Mouse (Mus musculus) embryo, embryonic 11.5 days (tissue): ENCODE results near the gene Med13.

Experiments used
- DNase-seq: peaks from one replicate; pipeline ENCODE4 v3.0.0-alpha.2; 2012; ENCODE audit warnings: low read depth, low spot score

The Med13 gene

GRCm38 (mm10) chr11:86356854-86357788, at the start of gene Med13:
Med13 (minus strand) TSS chr11:86357602.
- peak; percentile 22 for DNase-seq

DNA sequence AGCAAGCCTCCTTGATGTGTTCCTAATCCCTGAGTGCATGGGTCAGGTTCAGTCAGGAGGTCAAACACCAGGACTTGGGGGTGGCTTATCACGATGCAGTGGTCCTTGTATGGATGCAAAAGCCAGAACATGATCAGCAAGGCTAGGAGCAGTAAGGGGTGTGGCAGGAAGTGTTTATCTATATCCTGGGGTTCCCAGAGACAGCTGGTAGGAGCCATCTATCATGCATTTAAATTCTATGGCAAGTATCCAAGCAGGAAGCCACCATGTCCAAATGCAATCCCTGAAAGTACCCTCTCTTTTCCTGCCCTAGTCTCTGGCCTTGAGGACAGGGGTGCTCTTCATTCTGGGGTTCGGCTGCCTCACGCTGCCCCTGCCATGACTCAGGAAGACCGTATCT, 47.2 kb upstream of the Med13 start:
- DNase-seq = no peak

GRCm38 (mm10) chr11:86403845-86404244, 46.4 kb upstream of the Med13 start:
- DNase-seq = no peak

DNA sequence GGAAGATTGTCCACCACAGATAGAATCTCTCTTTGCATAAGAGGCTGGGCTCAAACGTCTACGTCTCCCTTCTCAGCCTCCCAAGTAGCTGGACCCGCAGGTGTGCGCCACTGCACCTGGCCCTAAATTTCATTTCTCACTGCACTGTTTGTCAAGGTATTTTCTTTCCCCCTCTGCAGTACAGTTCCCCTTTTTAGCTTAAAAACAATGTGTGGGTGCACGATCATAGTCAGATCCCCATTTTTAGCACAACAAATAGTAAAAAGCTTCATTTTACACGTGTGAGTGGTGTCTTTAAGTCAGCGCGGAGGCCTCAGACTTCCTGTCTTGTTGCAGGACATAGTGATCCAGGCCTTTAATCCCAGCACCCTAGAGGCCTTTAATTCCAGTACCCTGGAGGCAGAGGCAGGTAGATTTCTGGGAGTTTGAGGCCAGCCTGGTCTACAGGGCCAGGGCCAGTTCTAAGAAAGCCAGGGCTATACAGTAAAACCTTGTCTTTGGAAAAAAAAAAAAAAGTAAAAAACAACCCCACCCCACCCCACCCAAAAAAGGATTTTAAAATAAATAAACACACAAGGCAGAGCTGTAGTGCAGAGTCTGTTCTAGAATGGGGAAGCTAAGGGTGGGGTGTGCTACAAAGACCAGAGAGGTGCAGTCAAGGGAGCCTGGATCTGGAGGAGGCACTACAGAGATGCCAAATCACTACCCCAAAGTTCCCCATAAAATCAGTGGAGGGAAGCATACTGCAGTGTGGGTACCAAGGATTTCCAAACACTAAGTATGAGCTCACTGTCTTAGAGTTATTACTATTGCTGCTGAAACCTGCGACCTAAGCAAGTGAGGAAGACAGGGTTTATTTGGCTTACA, 42.1 kb upstream of the Med13 start:
- no peak for DNase-seq

- DNase-seq = no peak
These were observed 39.7 kb upstream of the Med13 start for GRCm38 (mm10) chr11:86396950-86397594.

DNA sequence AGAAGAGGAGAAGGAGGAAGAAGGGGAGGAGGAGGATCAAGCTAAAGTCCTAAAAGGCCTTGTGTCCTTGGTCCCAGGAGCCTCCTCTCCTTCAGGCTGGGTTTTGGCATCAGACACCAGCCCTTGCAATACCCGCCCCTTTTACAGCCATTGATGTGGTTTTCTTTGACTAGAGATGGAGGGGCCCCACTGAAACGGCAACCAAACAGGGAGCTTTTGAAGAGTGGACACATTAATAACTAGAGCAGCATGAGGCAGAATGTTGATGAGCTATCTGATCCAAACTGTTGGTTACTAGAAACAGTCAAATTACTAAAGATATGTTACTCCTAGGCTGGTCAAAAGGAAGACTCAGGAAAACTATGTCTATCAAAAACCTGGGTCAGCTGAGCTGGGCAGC, 39.1 kb upstream of the Med13 start:
- no peak for DNase-seq

DNA sequence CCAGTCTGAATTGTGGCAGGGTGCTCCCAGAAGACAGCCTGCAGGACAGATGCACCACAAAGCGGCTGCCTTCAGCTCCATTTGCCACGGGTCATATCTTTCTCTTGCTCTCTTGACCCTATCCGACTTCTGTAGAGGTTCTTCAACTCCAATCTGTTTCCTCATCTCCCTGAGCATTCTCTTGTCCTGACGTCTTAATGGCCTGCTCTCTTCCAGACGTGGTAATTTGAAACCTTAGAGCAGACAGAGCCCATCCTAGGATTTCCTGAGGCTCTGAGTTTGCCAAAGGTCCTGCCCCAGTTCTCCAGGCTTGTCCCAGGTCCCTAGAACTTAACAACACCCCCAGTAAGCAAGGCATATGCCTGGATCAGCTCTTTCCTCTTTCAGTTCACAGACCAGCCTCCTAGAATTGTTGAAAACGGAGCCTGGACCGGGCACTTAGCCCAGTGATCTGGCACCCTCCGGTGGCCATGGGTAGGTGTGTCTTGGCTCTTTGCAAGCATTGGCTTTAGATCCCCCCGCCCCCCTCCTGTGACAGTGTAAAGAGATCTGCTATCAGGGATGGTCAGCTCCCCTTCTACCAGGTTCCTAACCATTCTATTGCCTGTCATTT, 38.2 kb upstream of the Med13 start:
- DNase-seq = peak; percentile 36

- no peak for DNase-seq
These were observed 37.7 kb upstream of the Med13 start for GRCm38 (mm10) chr11:86395100-86395499.

DNA sequence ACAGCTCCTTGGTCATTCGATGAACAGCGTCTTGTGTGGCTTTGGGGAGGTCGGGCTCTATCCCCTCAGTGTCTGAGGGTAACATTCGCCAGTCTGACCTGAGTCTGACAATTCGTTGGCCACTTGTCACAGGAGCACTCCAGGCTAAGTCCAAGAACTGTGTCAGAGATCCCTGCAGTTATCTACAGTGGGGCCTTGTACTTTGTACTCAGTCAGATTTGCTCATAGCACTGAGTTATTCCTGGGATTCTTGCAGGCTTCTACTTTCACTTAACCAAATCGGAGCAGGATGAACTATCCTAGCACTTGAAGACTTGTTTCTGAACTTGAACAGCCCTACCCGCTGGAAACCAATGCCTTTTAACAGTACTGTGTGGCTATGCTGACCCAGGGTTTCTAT, 34.3 kb upstream of the Med13 start:
- DNase-seq = no peak

- DNase-seq = no peak
These were observed 32.9 kb upstream of the Med13 start for GRCm38 (mm10) chr11:86390308-86390707.

- no peak for DNase-seq
These were observed 32.1 kb upstream of the Med13 start for GRCm38 (mm10) chr11:86389506-86389905.

DNA sequence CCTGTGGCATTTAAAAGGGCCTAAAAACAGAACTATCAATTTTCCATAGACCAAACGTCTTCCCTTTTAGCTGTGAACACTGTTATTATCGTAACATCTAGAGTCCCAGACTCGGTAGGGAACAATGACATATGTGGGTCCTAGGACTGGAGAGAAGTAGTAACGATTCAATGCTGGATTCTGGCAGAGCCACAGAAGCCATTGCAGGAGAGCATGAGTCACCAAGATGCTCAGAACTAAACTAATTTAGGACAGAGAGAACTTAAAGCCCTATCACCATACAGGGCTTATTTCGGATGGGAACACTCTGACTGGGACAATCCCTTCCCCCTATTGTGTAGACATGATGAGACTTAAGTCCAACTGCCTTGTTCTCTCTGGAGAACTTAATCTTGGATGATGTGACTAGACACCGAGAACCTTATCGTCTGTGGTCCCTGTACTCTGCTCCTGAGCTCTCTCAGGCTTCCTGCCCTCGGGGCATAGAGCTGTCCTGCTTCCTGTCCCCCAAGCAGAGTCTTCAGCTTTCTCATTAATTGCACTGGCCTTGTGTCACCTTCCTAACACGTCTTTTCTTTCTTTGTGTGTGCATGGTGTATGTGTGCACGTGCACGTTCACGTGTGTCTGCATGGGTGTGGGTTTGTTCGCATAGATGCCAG, 31.5 kb upstream of the Med13 start:
- DNase-seq = no peak

DNA sequence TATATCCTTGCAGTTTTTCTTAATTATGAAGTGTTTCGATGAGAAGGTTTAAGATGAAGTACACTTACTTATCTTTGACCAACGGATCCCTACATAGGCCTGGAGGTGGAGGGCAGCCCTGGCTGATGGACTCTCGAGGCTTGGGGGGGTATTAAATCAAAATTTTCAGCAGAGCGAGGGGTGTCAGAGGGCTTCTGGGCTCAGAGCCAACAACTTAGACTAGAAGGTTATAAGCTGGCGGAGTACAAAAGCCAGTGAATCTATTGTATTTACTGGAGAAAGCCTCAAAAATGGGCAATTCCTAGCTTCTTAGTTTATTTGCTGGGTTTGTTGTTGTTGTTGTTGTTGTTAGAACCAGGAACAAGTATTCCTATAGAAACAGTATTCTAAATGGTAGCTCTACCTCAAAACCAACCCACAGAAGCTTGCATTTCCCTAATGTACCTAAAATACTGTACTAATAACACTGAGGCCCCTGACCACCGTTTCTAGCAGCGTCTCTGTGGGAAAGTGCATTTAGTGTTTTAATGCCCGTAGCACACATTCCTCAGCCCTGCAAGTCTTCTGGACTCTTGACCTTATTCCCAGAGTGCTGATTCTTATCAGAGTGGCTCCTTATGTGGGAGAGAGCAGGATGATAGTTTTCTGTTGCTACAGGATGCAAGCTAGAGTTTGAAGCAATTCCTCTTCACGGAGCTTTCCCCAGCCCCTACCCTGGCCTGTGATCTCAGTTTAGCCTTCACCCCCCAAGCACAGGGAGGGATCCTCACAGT, 29.9 kb upstream of the Med13 start:
- DNase-seq = no peak

- no peak for DNase-seq
These were observed 29.2 kb upstream of the Med13 start for GRCm38 (mm10) chr11:86386576-86386975.

- DNase-seq = no peak
These were observed 28.4 kb upstream of the Med13 start for GRCm38 (mm10) chr11:86385710-86386282.

DNA sequence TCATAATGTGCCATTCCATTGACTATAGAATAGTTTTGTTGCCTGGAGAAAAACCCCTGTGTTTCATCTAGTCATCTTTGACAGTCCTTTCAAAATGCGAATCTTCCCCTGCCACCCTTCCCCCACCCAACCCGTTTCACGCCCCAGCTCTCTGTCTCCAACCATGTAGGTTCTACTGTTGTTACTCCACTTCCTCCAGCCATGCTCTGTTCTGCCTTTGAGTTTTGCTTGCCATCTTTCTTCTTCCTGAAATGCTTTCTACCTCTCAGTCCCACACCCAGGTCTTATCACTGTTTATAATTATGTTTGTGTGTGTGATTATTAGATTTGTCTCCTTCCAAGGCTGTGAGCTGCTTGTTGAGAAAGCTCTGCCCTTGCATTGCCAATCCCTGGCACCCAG, 26.7 kb upstream of the Med13 start:
- DNase-seq = no peak

DNA sequence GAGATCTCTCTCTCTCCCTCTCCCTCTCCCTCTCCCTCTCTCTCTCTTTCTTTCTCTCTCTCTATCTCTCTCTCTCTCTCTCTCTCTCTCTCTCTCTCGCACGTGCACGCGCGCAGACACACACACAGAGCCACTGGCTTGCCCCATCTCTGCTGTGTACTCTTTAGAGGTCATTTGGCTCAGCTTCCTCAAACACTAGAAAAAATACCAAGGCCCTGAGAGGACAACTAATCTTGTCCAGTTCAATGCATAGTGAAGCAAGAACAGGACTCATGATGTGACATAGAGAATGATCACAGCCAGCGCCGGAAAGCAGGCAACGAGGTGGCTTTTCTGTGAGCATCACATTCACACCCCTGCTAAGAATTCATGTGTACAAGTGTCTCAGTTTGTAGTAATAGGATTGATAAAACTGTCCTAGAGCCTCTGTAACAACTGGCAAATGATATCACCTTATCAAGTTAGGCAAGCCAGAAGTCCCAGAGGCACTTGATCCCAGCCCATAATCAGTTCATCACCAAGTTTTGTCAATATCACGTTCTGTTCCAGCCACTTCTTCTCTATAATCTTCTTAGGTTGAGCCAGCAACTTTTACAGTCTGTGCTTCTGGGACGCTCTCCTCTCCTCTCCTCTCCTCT, 25.2 kb upstream of the Med13 start:
- no peak for DNase-seq

DNA sequence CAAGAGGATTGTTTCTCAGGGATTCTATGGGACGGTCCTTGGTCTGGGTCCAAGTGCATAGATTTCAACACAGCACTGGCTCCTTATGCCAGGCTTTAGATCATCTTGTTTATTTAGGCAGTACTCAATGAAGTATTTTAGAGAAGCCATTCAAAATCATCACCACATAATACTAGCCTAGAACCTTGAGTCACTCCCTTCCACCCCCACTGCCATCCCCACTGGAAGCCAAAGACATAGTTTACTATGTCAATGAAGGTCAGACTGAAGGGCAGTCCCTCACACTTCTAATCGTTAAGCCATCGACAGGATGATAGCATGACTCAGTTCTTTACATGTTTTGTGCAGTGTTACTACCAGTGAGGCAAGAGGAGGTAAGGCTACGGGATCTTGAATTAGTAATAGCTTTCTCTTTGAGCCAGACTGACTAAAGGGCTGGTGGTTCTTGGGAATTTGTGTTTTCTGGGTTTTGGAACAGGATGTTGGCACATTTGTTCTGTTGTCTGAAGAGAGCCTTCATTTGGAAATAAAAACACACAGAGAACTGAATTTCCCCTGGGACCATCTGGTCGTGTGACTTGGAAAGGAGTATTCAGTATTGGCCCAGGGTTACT, 24.2 kb upstream of the Med13 start:
- no peak for DNase-seq
